Mouse (Mus musculus): ENCODE data around the gene Gm10309. TPM values are rescaled to one million over a fixed set of nuclear protein-coding genes. Genes with fewer than 3 reads are reported as not detected.

Gene Gm10309
- 0.25 and 0.50 TPM in 2 replicates for polyA plus RNA-seq (2015; fragmentation: Nextera tagmentation; extraction: Ambion mirVana)

DNA sequence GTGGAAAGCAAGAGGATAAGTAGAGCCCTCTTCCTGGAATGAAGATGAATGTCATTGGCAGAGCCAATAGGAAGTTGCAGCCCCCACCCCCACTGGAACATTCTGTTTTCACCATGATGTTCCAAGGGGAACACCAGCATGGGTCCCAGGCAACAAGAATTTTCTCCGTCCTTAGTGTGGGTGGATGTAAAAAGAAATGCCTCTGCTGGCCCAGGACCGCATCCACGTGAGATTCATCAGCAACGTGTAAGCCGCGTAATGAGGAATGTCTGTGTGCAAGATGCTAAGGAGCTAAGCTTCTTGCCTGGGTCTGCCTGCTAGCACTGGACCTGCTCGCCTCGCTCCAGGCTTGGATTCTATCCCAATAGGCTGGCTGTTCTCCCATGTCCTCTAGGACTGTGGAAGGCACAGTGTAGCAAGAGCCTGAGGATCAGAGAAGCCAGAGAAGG lies at the start of gene Gm10309:
Gm10309 (minus strand) TSS at position 50 of the 449 bp plus-strand sequence.
- Histone ChIP-seq H3K9ac (replicated peaks; ENCODE audit: low read length) (no peak within 1 kb of the TSS), H3K27me3 (ENCODE audit: insufficient read depth, low read length) (no peaks in the 10 kb centered on the region), H3K27ac (ENCODE audit: low read length) (no peak within 1 kb of the TSS), H3K4me1 (ENCODE audit: insufficient read depth, low read length) (peaks cover 23% of the 10 kb centered on the region), H3K4me3 (ENCODE audit: low read length) (no peak within 1 kb of the TSS), H3K4me2 (replicated peaks; ENCODE audit: low read depth, low read length) (no peak within 1 kb of the TSS), H3K9me3 (ENCODE audit: low read length) (no peaks in the 10 kb centered on the region), H3K36me3 (ENCODE audit: insufficient read depth, low read length) (no peaks in the 10 kb centered on the region)
- ATAC-seq (ENCODE audit: low FRiP score, low TSS enrichment): no peak
- WGBS: 84% methylated on average over 8 of the region's 8 CpGs

GRCm38 (mm10) chr17:86551995-86552394 lies 47.0 kb upstream of the Gm10309 start:
- ATAC-seq (ENCODE audit: low FRiP score, low TSS enrichment): no peak
- 81% methylated on average over 6 of the region's 6 CpGs for WGBS
- Histone ChIP-seq H3K36me3 (ENCODE audit: insufficient read depth, low read length) (no peaks in the 10 kb centered on the region), H3K4me3 (ENCODE audit: low read length) (no peak overlapping the region), H3K9ac (replicated peaks; ENCODE audit: low read length) (no peak overlapping the region), H3K4me2 (replicated peaks; ENCODE audit: low read depth, low read length) (no peak overlapping the region), H3K9me3 (ENCODE audit: low read length) (no peaks in the 10 kb centered on the region), H3K27ac (ENCODE audit: low read length) (no peak overlapping the region), H3K4me1 (ENCODE audit: insufficient read depth, low read length) (0 out of 2 replicates have a peak, but pooled peaks cover 2% of the 10 kb centered on the region), H3K27me3 (ENCODE audit: insufficient read depth, low read length) (no peaks in the 10 kb centered on the region)

DNA sequence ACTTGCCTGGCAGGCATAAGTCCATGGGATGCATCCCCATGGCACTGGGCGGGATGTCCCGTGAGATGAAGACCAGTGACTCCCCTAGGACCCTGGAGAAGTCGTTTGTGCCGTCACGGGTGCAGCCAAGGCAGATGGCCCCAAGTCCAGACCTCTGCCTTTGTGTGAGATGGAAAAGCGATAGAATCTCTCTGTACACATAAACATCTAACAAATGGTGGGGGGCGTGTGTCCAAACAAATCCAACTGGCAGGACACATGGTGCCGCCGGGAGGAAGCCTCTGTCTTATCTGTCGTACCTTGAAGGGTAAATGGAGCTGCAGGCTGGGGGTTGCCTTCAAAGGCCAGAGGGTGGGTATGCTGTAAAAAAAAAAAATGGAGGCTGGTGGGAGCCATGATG lies 46.5 kb upstream of the Gm10309 start:
- no peak overlapping the region for H3K27ac ChIP-seq (ENCODE audit: low read length)
- 71% methylated on average over 10 of the region's 10 CpGs for WGBS

GRCm38 (mm10) chr17:86549128-86549527 lies 44.1 kb upstream of the Gm10309 start:
- H3K27ac ChIP-seq (ENCODE audit: low read length): no peak overlapping the region
- H3K9me3 ChIP-seq (ENCODE audit: low read length): no peaks in the 10 kb centered on the region
- ATAC-seq (ENCODE audit: low FRiP score, low TSS enrichment): no peak
- 63% methylated on average over 10 of the region's 10 CpGs for WGBS
- H3K27me3 ChIP-seq (ENCODE audit: insufficient read depth, low read length): no peaks in the 10 kb centered on the region
- no peak overlapping the region for H3K4me3 ChIP-seq (ENCODE audit: low read length)
- H3K4me1 ChIP-seq (ENCODE audit: insufficient read depth, low read length): peaks cover 12% of the 10 kb centered on the region
- H3K36me3 ChIP-seq (ENCODE audit: insufficient read depth, low read length): no peaks in the 10 kb centered on the region
- no peak overlapping the region for H3K9ac ChIP-seq (replicated peaks; ENCODE audit: low read length)
- H3K4me2 ChIP-seq (replicated peaks; ENCODE audit: low read depth, low read length): no peak overlapping the region

More for the DNA sequence above, 46.5 kb upstream of the Gm10309 start:
- H3K36me3 ChIP-seq (ENCODE audit: insufficient read depth, low read length): no peaks in the 10 kb centered on the region
- no peak overlapping the region for H3K4me2 ChIP-seq (replicated peaks; ENCODE audit: low read depth, low read length)
- no peak overlapping the region for H3K9ac ChIP-seq (replicated peaks; ENCODE audit: low read length)
- H3K4me1 ChIP-seq (ENCODE audit: insufficient read depth, low read length): 0 out of 2 replicates have a peak, but pooled peaks cover 6% of the 10 kb centered on the region
- no peak overlapping the region for H3K4me3 ChIP-seq (ENCODE audit: low read length)
- no peaks in the 10 kb centered on the region for H3K9me3 ChIP-seq (ENCODE audit: low read length)
- no peaks in the 10 kb centered on the region for H3K27me3 ChIP-seq (ENCODE audit: insufficient read depth, low read length)
- ATAC-seq (ENCODE audit: low FRiP score, low TSS enrichment): no peak

DNA sequence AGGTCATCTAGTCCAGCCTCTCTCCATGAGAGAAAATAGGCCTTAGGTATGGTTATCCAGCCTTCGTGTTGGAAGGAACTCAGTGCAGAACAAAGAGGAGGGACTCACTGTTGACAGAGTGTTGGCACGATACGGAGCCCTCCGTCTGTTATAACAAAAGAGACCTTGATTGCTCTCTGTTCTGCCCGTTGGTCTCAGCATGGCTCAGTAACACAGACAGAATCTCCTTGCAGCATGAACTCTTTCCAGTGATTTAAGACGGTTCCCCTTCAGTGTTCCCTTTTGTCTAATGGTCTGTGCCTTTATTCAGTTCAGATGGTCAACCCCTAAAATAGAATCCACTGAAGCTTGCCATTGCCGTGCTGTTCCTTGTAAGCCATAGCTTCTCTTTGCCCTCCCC lies 41.5 kb upstream of the Gm10309 start:
- no peaks in the 10 kb centered on the region for H3K36me3 ChIP-seq (ENCODE audit: insufficient read depth, low read length)
- WGBS: 47% methylated on average over 7 of the region's 7 CpGs
- H3K9ac ChIP-seq (replicated peaks; ENCODE audit: low read length): no peak overlapping the region
- H3K27me3 ChIP-seq (ENCODE audit: insufficient read depth, low read length): no peaks in the 10 kb centered on the region
- peaks cover 12% of the 10 kb centered on the region for H3K4me1 ChIP-seq (ENCODE audit: insufficient read depth, low read length)
- no peak overlapping the region for H3K4me3 ChIP-seq (ENCODE audit: low read length)
- no peak overlapping the region for H3K27ac ChIP-seq (ENCODE audit: low read length)
- no peaks in the 10 kb centered on the region for H3K9me3 ChIP-seq (ENCODE audit: low read length)
- no peak for ATAC-seq (ENCODE audit: low FRiP score, low TSS enrichment)
- no peak overlapping the region for H3K4me2 ChIP-seq (replicated peaks; ENCODE audit: low read depth, low read length)

DNA sequence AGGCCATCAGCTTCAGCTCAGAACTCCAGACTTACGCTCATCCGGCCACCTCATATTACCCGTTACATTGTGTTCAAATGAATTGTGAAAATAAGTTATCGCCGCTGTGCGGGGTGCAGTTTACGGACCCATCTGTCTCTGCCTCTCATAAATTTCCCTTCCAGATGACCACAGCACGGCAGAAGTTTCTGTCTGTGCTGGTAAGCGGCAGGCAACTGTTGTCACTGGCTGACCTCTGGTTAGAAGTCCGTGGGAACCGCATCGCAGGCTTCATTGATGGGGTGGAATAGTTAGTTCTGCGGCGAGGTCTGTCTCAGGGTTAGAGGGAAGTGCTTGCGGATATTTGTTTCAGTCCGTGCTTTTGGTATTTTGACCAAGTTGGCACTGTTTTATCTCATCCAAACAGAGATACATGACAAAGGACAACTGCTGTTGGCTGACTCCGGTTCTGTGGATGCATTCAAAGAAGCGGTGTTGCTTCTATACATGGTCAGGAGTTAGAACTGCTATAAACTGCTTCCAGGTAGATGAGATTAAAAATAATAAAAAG lies 34.9 kb upstream of the Gm10309 start:
- H3K4me1 ChIP-seq (ENCODE audit: insufficient read depth, low read length): peaks cover 24% of the 10 kb centered on the region
- WGBS: 45% methylated on average over 18 of the region's 18 CpGs
- no peak for ATAC-seq (ENCODE audit: low FRiP score, low TSS enrichment)

DNA sequence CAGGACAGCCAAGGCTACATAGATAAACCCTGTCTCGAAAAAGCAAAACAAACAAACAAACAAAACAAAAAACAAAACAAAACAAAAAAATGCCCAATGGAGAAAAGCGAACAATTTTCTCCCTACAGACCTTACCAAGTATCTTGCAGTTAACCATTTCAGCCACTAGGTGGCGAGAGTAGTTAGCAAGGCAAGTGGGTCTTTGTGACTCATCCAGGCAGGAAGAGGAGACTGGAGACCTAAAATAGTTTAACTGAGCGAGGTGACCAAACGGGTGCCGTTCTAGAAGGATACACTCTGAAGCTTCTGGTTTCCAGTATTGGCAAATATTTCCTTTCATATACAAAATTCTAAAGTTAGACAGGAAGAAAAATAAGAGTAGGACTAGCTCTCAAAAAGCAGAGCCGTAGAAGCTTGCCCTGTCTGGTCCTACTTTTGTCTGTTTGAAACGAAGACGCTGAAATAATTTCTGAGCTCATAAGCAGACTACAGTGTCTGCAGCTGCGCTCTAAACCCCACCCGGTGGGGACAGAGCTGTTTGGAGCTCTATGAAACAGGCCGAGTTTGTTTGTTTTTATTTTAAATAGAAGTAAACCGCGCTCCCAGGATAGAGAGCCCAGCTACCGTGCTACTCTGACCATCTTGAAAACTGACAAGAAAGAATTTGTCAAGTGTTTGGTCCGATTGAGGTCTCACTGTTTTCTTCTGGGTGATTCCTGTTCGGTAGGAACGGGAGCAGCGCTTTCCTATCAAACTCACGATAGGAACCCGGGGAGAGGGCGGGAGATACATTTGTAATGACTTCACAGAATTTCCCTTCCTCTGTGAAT lies 31.0 kb upstream of the Gm10309 start:
- 35% methylated on average over 22 of the region's 22 CpGs for WGBS
- Histone ChIP-seq H3K9ac (replicated peaks; ENCODE audit: low read length) (peak overlapping the region; percentile 31; the same call in 1 of the 2 replicates), H3K4me3 (ENCODE audit: low read length) (peak overlapping the region; percentile 13), H3K4me1 (ENCODE audit: insufficient read depth, low read length) (peaks cover 42% of the 10 kb centered on the region), H3K4me2 (replicated peaks; ENCODE audit: low read depth, low read length) (peak overlapping the region; percentile 43), H3K9me3 (ENCODE audit: low read length) (no peaks in the 10 kb centered on the region), H3K27ac (ENCODE audit: low read length) (peak overlapping the region; percentile 74), H3K27me3 (ENCODE audit: insufficient read depth, low read length) (no peaks in the 10 kb centered on the region), H3K36me3 (ENCODE audit: insufficient read depth, low read length) (no peaks in the 10 kb centered on the region)
- ATAC-seq (ENCODE audit: low FRiP score, low TSS enrichment): peak; percentile 68

More for the DNA sequence above, 34.9 kb upstream of the Gm10309 start:
- no peak overlapping the region for H3K4me2 ChIP-seq (replicated peaks; ENCODE audit: low read depth, low read length)
- no peak overlapping the region for H3K27ac ChIP-seq (ENCODE audit: low read length)
- no peaks in the 10 kb centered on the region for H3K27me3 ChIP-seq (ENCODE audit: insufficient read depth, low read length)
- no peaks in the 10 kb centered on the region for H3K9me3 ChIP-seq (ENCODE audit: low read length)
- no peak overlapping the region for H3K4me3 ChIP-seq (ENCODE audit: low read length)
- no peaks in the 10 kb centered on the region for H3K36me3 ChIP-seq (ENCODE audit: insufficient read depth, low read length)
- no peak overlapping the region for H3K9ac ChIP-seq (replicated peaks; ENCODE audit: low read length)

DNA sequence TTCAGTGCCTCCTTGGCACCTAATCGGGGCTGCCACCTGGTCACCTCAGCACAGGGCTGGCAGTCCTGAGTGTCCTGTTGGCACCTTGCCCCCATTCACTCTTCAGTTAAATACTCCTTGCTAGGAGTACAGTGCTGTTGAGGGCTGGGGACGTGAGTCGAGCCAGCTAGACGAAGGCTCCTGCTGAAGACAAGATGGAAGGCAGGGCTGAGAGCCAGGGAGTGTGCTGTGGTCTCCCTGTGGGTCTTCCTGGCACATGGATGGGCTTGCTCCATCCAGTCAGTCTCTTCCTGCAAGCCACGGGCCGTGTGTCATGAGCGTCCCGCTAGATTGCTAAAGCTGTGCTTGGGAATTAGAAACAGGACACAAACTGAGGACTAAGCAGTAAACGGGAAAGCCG lies 30.1 kb upstream of the Gm10309 start:
- Histone ChIP-seq H3K9me3 (ENCODE audit: low read length) (no peaks in the 10 kb centered on the region), H3K4me1 (ENCODE audit: insufficient read depth, low read length) (peaks cover 46% of the 10 kb centered on the region), H3K4me2 (replicated peaks; ENCODE audit: low read depth, low read length) (no peak overlapping the region), H3K4me3 (ENCODE audit: low read length) (no peak overlapping the region), H3K27me3 (ENCODE audit: insufficient read depth, low read length) (no peaks in the 10 kb centered on the region), H3K9ac (replicated peaks; ENCODE audit: low read length) (peak overlapping the region; percentile 15; the same call in 1 of the 2 replicates), H3K36me3 (ENCODE audit: insufficient read depth, low read length) (no peaks in the 10 kb centered on the region), H3K27ac (ENCODE audit: low read length) (peak overlapping the region; percentile 74)
- WGBS: 66% methylated on average over 10 of the region's 10 CpGs
- 0 out of 2 replicates have a peak, but pooled peaks have one; percentile 13 for ATAC-seq (ENCODE audit: low FRiP score, low TSS enrichment)

GRCm38 (mm10) chr17:86533549-86533851 lies 28.5 kb upstream of the Gm10309 start:
- H3K9me3 ChIP-seq (ENCODE audit: low read length): no peaks in the 10 kb centered on the region
- no peak overlapping the region for H3K4me3 ChIP-seq (ENCODE audit: low read length)
- 77% methylated on average over 11 of the region's 11 CpGs for WGBS
- H3K27me3 ChIP-seq (ENCODE audit: insufficient read depth, low read length): no peaks in the 10 kb centered on the region
- H3K4me1 ChIP-seq (ENCODE audit: insufficient read depth, low read length): peaks cover 54% of the 10 kb centered on the region
- no peak overlapping the region for H3K27ac ChIP-seq (ENCODE audit: low read length)
- H3K36me3 ChIP-seq (ENCODE audit: insufficient read depth, low read length): no peaks in the 10 kb centered on the region
- no peak overlapping the region for H3K4me2 ChIP-seq (replicated peaks; ENCODE audit: low read depth, low read length)
- no peak for ATAC-seq (ENCODE audit: low FRiP score, low TSS enrichment)
- no peak overlapping the region for H3K9ac ChIP-seq (replicated peaks; ENCODE audit: low read length)

All from kidney, embryonic 16.5 days (tissue).